Mouse (Mus musculus) liver, adult 2 months (tissue): Measurements from ENCODE around the gene Atox1. TPM values are rescaled to one million over a fixed set of nuclear protein-coding genes. Genes with fewer than 3 reads are reported as not detected.

Source experiments
- DNase-seq: peaks from one replicate; pipeline ENCODE4 v3.0.0-alpha.2; 2011; ENCODE audit warnings: low read depth, low spot score; ENCODE audit errors: extremely low read depth
- H3K27ac ChIP-seq: fragments of 200-500 bp; replicated peaks from 2 replicates; pipeline ENCODE4 v1.5.1; 2012; ENCODE audit warnings: low read depth, mild to moderate bottlenecking, control low read depth, inconsistent platforms, low read length; ENCODE audit not compliant: insufficient read depth
- H3K27me3 ChIP-seq: fragments of 200-500 bp; 2 replicates; pipeline ENCODE4 v1.6.1; 2012; ENCODE audit warnings: mild to moderate bottlenecking, moderate library complexity, low read length, inconsistent platforms; ENCODE audit not compliant: control insufficient read depth, insufficient read depth
- H3K36me3 ChIP-seq: fragments of 200-500 bp; 2 replicates; pipeline ENCODE4 v1.6.1; 2012; ENCODE audit warnings: low read length, inconsistent platforms; ENCODE audit not compliant: control insufficient read depth, insufficient read depth
- H3K4me1 ChIP-seq: fragments of 200-500 bp; 2 replicates; pipeline ENCODE4 v1.6.1; 2011; ENCODE audit warnings: low read length; ENCODE audit not compliant: control insufficient read depth, insufficient read depth
- H3K4me3 ChIP-seq: fragments of 200-500 bp; 2 replicates; pipeline ENCODE4 v1.5.1; 2011; ENCODE audit warnings: low read depth, mild to moderate bottlenecking, control low read depth, low read length, moderate library complexity; ENCODE audit not compliant: insufficient read depth
- H3K79me2 ChIP-seq: fragments of 200-500 bp; 2 replicates; pipeline ENCODE4 v1.6.1; 2012; ENCODE audit warnings: inconsistent platforms, mild to moderate bottlenecking, low read length, moderate library complexity; ENCODE audit not compliant: control insufficient read depth, insufficient read depth
- H3K9ac ChIP-seq: fragments of 200-500 bp; 2 replicates; pipeline ENCODE4 v1.6.1; 2012; ENCODE audit warnings: low read depth, mild to moderate bottlenecking, control low read depth, inconsistent platforms, low read length
- CTCF ChIP-seq: fragments of 200-500 bp; IDR thresholded peaks from 2 replicates; pipeline ENCODE4 v1.5.1; 2011; ENCODE audit warnings: low read depth, low read length, control low read depth
- POLR2A ChIP-seq: fragments of 200-500 bp; IDR thresholded peaks from 2 replicates; pipeline ENCODE4 v1.6.1; 2011; ENCODE audit warnings: low read length, control low read depth; ENCODE audit not compliant: insufficient read depth; ENCODE audit errors: extremely low read depth
- WGBS: fragments of 180-500 bp; shearing (Covaris S2); methylation state at CpG from one replicate; pipeline ENCODE4 v1.1.7; 2018; 5-methylcytosine and 5-hydroxymethylcytosine counted together
- polyA plus RNA-seq: library from polyadenylated mRNA; depleted of rRNA; stranded (reverse); fragments of >200 nt; gene quantifications from 2 replicates; pipeline ENCODE4 v1.2.3, GENCODE M21; 2012
- total RNA-seq: library from RNA; depleted of rRNA; stranded (reverse); fragments of >200 nt; gene quantifications from 2 replicates; pipeline ENCODE4 v1.2.3, GENCODE M21; 2014

Gene Atox1
- total and polyA plus RNA-seq, 2 experiments: 220 to 464 TPM

DNA sequence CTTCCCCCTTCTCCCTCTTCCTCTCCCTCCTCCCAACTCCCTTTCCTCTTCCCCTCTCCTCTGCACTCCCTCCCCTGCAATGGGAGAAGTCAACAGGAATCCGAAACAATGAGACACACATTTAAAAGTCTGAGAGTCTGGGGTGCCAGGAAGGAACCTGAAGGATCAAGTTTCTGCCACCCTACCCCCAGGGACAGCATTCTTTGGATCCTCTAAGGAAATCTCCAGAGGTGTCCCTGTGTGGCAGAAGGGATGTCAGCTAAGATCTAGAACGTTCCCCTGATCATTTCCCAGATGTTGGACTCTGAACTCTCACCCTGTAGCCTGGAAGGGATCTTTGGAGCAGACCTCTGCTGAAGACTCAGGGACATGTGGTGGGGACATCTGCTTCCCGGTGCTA lies 50.5 kb downstream of the Atox1 start:
- H3K4me3 ChIP-seq: no peak overlapping the region
- H3K79me2 ChIP-seq: no peaks in the 10 kb centered on the region
- H3K36me3 ChIP-seq: no peaks in the 10 kb centered on the region
- H3K27ac ChIP-seq: peak overlapping the region; percentile 35
- no peaks in the 10 kb centered on the region for H3K27me3 ChIP-seq
- TF ChIP-seq POLR2A (no peak), CTCF (no peak)
- DNase-seq: no peak
- 56% methylated on average over 3 of the region's 3 CpGs for WGBS
- no peak overlapping the region for H3K9ac ChIP-seq
- peaks cover 2% of the 10 kb centered on the region; the same call in 1 of the 2 replicates for H3K4me1 ChIP-seq

- H3K4me1 ChIP-seq: peaks cover 5% of the 10 kb centered on the region
- no peak for TF ChIP-seq CTCF
- no peak for TF ChIP-seq POLR2A
- WGBS: 83% methylated on average over 3 of the region's 3 CpGs
Observed at GRCm38 (mm10) chr11:55410005-55410404, 51.0 kb downstream of the Atox1 start.

DNA sequence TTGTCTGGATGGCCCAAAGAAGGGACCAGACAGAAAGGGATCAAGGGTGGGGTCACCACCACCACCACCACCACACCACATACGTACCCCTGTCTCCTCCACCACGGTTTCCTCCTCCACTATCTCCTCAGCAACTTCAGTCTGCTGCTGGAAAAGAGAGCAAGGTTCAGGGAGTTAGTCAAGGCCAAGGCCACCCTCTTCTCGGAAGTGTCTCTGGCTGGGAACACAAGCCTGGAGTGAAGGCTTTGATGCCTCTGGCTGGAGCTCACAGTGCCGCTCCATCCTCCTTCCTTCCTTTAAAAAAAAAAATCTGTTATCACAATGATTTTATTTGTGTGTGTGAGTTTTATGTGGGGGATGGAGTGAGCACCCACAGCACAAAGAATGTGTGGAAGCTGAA lies 53.9 kb downstream of the Atox1 start:
- H3K4me3 ChIP-seq: no peak overlapping the region
- no peak for TF ChIP-seq CTCF
- TF ChIP-seq POLR2A: no peak
- peaks cover 5% of the 10 kb centered on the region for H3K4me1 ChIP-seq
- no peak overlapping the region for H3K9ac ChIP-seq
- H3K27me3 ChIP-seq: no peaks in the 10 kb centered on the region
- no peak for DNase-seq
- H3K36me3 ChIP-seq: no peaks in the 10 kb centered on the region
- 0 out of 2 replicates have a peak overlapping the region, but pooled peaks have one; percentile 79 for H3K27ac ChIP-seq
- WGBS: 79% methylated on average over 4 of the region's 4 CpGs
- no peaks in the 10 kb centered on the region for H3K79me2 ChIP-seq

More at GRCm38 (mm10) chr11:55410005-55410404, 51.0 kb downstream of the Atox1 start:
- no peaks in the 10 kb centered on the region for H3K27me3 ChIP-seq
- no peaks in the 10 kb centered on the region for H3K79me2 ChIP-seq
- H3K9ac ChIP-seq: no peak overlapping the region
- H3K36me3 ChIP-seq: no peaks in the 10 kb centered on the region
- no peak overlapping the region for H3K27ac ChIP-seq
- no peak for DNase-seq
- H3K4me3 ChIP-seq: no peak overlapping the region

- DNase-seq: peak; percentile 57
- H3K9ac ChIP-seq: no peak overlapping the region
- WGBS: 54% methylated on average over 8 of the region's 8 CpGs
- H3K27ac ChIP-seq: peak overlapping the region; percentile 79
- H3K36me3 ChIP-seq: no peaks in the 10 kb centered on the region
- no peaks in the 10 kb centered on the region for H3K79me2 ChIP-seq
- no peak overlapping the region for H3K4me3 ChIP-seq
- H3K4me1 ChIP-seq: peaks cover 5% of the 10 kb centered on the region
- no peak for TF ChIP-seq POLR2A
- no peak for TF ChIP-seq CTCF
- H3K27me3 ChIP-seq: no peaks in the 10 kb centered on the region
Observed at GRCm38 (mm10) chr11:55405601-55406469, 55.2 kb downstream of the Atox1 start.

DNA sequence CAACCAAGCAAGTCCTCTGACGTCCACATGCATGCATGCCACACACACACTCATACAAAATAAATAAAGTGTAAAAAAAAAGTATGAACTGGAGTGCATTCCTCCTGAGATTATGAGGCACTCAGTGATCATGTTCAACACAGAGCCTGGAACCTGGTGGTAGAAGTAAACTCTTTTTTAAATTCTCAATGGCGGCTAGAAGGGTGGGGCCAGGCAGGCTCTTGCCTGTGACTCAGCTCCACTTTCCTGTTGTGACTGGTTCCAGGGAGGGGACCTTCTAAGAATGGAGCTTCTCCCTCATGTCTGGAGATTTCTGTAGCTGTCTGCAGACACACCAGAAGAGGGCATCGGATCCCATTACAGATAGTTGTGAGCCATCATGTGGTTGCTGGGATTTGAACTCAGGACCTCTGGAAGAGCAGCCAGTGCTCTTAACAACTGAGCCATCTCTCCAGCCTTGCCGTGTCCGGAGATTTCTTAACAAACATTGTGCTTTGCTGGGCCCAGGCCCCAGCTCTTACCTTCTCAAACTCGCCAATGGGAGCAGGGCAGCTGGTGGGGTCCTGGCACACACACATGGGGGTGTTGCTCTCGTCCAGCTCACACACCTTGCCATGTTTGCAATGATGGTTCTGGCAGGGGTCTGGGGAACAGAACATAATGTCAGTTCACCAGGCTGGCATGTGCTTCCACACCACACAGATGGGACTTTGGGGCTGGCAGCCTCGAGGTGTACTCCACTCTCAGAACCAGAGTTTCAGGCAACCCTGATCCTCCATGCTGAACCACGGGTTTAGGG lies 56.2 kb downstream of the Atox1 start:
- no peak for DNase-seq
- Histone ChIP-seq H3K79me2 (no peaks in the 10 kb centered on the region), H3K27ac (peak overlapping the region; percentile 22; the same call in 1 of the 2 replicates), H3K36me3 (no peaks in the 10 kb centered on the region), H3K27me3 (no peaks in the 10 kb centered on the region), H3K9ac (no peak overlapping the region), H3K4me3 (no peak overlapping the region), H3K4me1 (peaks cover 3% of the 10 kb centered on the region; the same call in 1 of the 2 replicates)
- 77% methylated on average over 9 of the region's 9 CpGs for WGBS
- TF ChIP-seq POLR2A (no peak), CTCF (no peak)
